Mouse (Mus musculus): ENCODE measurements around the gene Eya3. TPM values are rescaled to one million over a fixed set of nuclear protein-coding genes. Genes with fewer than 3 reads are reported as not detected.
A peak's percentile ranks its signal among the peaks of the same experiment; 100 is the strongest.

Gene Eya3
- total RNA-seq (2014; rRNA removed) (6.7 and 6.8 TPM in 2 replicates), polyA plus RNA-seq (2012; rRNA removed) (9.0 and 9.2 TPM in 2 replicates)

- Histone ChIP-seq H3K79me2 (ENCODE audit: control insufficient read depth, insufficient read depth, low read length) (peaks cover 25% of the 10 kb centered on the region; the same call in 1 of the 2 replicates), H3K4me3 (ENCODE audit: insufficient read depth, low read depth, low read length) (peak within 1 kb of the TSS; percentile 87), H3K27me3 (ENCODE audit: control insufficient read depth, insufficient read depth, low read length) (no peaks in the 10 kb centered on the region), H3K27ac (replicated peaks; ENCODE audit: insufficient read depth, low read depth, low read length) (peak within 1 kb of the TSS; percentile 44), H3K36me3 (ENCODE audit: control insufficient read depth, insufficient read depth, low read length) (peaks cover 4% of the 10 kb centered on the region), H3K9ac (ENCODE audit: low read depth, low read length) (peak within 1 kb of the TSS; percentile 86), H3K4me1 (ENCODE audit: control insufficient read depth, insufficient read depth, low read length) (no peaks in the 10 kb centered on the region)
- TF ChIP-seq POLR2A (IDR thresholded peaks at IDR 0.05; ENCODE audit: extremely low read depth, insufficient read depth, low read length) (peak; percentile 70), CTCF (IDR thresholded peaks at IDR 0.05; ENCODE audit: low read depth, low read length) (no peak)
- 2% methylated on average over 41 of the region's 41 CpGs for WGBS
- DNase-seq (ENCODE audit: extremely low read depth, low read depth, low spot score), result peak; percentile 85
Observed at GRCm38 (mm10) chr4:132638461-132639190, at the start of gene Eya3. Gene Eya3 (plus strand): TSS chr4:132638987.

GRCm38 (mm10) chr4:132590642-132591041 is 48.1 kb upstream of the Eya3 start:
- DNase-seq (ENCODE audit: extremely low read depth, low read depth, low spot score), result peak; percentile 68
- peaks cover 7% of the 10 kb centered on the region for H3K4me1 ChIP-seq (ENCODE audit: control insufficient read depth, insufficient read depth, low read length)
- no peaks in the 10 kb centered on the region for H3K79me2 ChIP-seq (ENCODE audit: control insufficient read depth, insufficient read depth, low read length)
- no peak overlapping the region for H3K4me3 ChIP-seq (ENCODE audit: insufficient read depth, low read depth, low read length)
- H3K27ac ChIP-seq (replicated peaks; ENCODE audit: insufficient read depth, low read depth, low read length), result no peak overlapping the region
- no peak for TF ChIP-seq POLR2A (IDR thresholded peaks at IDR 0.05; ENCODE audit: extremely low read depth, insufficient read depth, low read length)
- TF ChIP-seq CTCF (IDR thresholded peaks at IDR 0.05; ENCODE audit: low read depth, low read length), result no peak
- no peaks in the 10 kb centered on the region for H3K36me3 ChIP-seq (ENCODE audit: control insufficient read depth, insufficient read depth, low read length)
- no peaks in the 10 kb centered on the region for H3K27me3 ChIP-seq (ENCODE audit: control insufficient read depth, insufficient read depth, low read length)
- WGBS, result 25% methylated on average over 10 of the region's 10 CpGs
- no peak overlapping the region for H3K9ac ChIP-seq (ENCODE audit: low read depth, low read length)

- DNase-seq (ENCODE audit: extremely low read depth, low read depth, low spot score), result peak; percentile 53
- H3K27me3 ChIP-seq (ENCODE audit: control insufficient read depth, insufficient read depth, low read length), result no peaks in the 10 kb centered on the region
- no peak for TF ChIP-seq CTCF (IDR thresholded peaks at IDR 0.05; ENCODE audit: low read depth, low read length)
- no peak for TF ChIP-seq POLR2A (IDR thresholded peaks at IDR 0.05; ENCODE audit: extremely low read depth, insufficient read depth, low read length)
- H3K4me1 ChIP-seq (ENCODE audit: control insufficient read depth, insufficient read depth, low read length), result peaks cover 7% of the 10 kb centered on the region
- no peak overlapping the region for H3K4me3 ChIP-seq (ENCODE audit: insufficient read depth, low read depth, low read length)
- no peak overlapping the region for H3K9ac ChIP-seq (ENCODE audit: low read depth, low read length)
- H3K36me3 ChIP-seq (ENCODE audit: control insufficient read depth, insufficient read depth, low read length), result no peaks in the 10 kb centered on the region
- H3K79me2 ChIP-seq (ENCODE audit: control insufficient read depth, insufficient read depth, low read length), result no peaks in the 10 kb centered on the region
- no peak overlapping the region for H3K27ac ChIP-seq (replicated peaks; ENCODE audit: insufficient read depth, low read depth, low read length)
- 88% methylated on average over 9 of the region's 9 CpGs for WGBS
Observed at GRCm38 (mm10) chr4:132592958-132593357, 45.8 kb upstream of the Eya3 start.

- WGBS, result 28% methylated on average over 4 of the region's 4 CpGs
- no peak for TF ChIP-seq CTCF (IDR thresholded peaks at IDR 0.05; ENCODE audit: low read depth, low read length)
- no peak for TF ChIP-seq POLR2A (IDR thresholded peaks at IDR 0.05; ENCODE audit: extremely low read depth, insufficient read depth, low read length)
- Histone ChIP-seq H3K27ac (replicated peaks; ENCODE audit: insufficient read depth, low read depth, low read length) (no peak overlapping the region), H3K27me3 (ENCODE audit: control insufficient read depth, insufficient read depth, low read length) (no peaks in the 10 kb centered on the region), H3K9ac (ENCODE audit: low read depth, low read length) (no peak overlapping the region), H3K4me3 (ENCODE audit: insufficient read depth, low read depth, low read length) (no peak overlapping the region), H3K36me3 (ENCODE audit: control insufficient read depth, insufficient read depth, low read length) (no peaks in the 10 kb centered on the region), H3K79me2 (ENCODE audit: control insufficient read depth, insufficient read depth, low read length) (no peaks in the 10 kb centered on the region), H3K4me1 (ENCODE audit: control insufficient read depth, insufficient read depth, low read length) (peaks cover 7% of the 10 kb centered on the region)
- peak; percentile 67 for DNase-seq (ENCODE audit: extremely low read depth, low read depth, low spot score)
Observed at GRCm38 (mm10) chr4:132594191-132594590, 44.6 kb upstream of the Eya3 start.

- no peak overlapping the region for H3K27ac ChIP-seq (replicated peaks; ENCODE audit: insufficient read depth, low read depth, low read length)
- H3K4me1 ChIP-seq (ENCODE audit: control insufficient read depth, insufficient read depth, low read length), result no peaks in the 10 kb centered on the region
- no peak for TF ChIP-seq POLR2A (IDR thresholded peaks at IDR 0.05; ENCODE audit: extremely low read depth, insufficient read depth, low read length)
- TF ChIP-seq CTCF (IDR thresholded peaks at IDR 0.05; ENCODE audit: low read depth, low read length), result no peak
- no peaks in the 10 kb centered on the region for H3K27me3 ChIP-seq (ENCODE audit: control insufficient read depth, insufficient read depth, low read length)
- no peaks in the 10 kb centered on the region for H3K79me2 ChIP-seq (ENCODE audit: control insufficient read depth, insufficient read depth, low read length)
- no peak for DNase-seq (ENCODE audit: extremely low read depth, low read depth, low spot score)
- no peak overlapping the region for H3K4me3 ChIP-seq (ENCODE audit: insufficient read depth, low read depth, low read length)
- 90% methylated on average over 2 of the region's 2 CpGs for WGBS
- no peak overlapping the region for H3K9ac ChIP-seq (ENCODE audit: low read depth, low read length)
- H3K36me3 ChIP-seq (ENCODE audit: control insufficient read depth, insufficient read depth, low read length), result no peaks in the 10 kb centered on the region
Observed at GRCm38 (mm10) chr4:132598861-132599260, 39.9 kb upstream of the Eya3 start.

- H3K4me1 ChIP-seq (ENCODE audit: control insufficient read depth, insufficient read depth, low read length), result no peaks in the 10 kb centered on the region
- WGBS, result 85% methylated on average over 3 of the region's 3 CpGs
Observed at GRCm38 (mm10) chr4:132599764-132600163, 39.0 kb upstream of the Eya3 start.

More at GRCm38 (mm10) chr4:132599764-132600163, 39.0 kb upstream of the Eya3 start:
- Histone ChIP-seq H3K79me2 (ENCODE audit: control insufficient read depth, insufficient read depth, low read length) (no peaks in the 10 kb centered on the region), H3K4me3 (ENCODE audit: insufficient read depth, low read depth, low read length) (no peak overlapping the region), H3K9ac (ENCODE audit: low read depth, low read length) (no peak overlapping the region), H3K36me3 (ENCODE audit: control insufficient read depth, insufficient read depth, low read length) (no peaks in the 10 kb centered on the region), H3K27me3 (ENCODE audit: control insufficient read depth, insufficient read depth, low read length) (no peaks in the 10 kb centered on the region), H3K27ac (replicated peaks; ENCODE audit: insufficient read depth, low read depth, low read length) (no peak overlapping the region)
- TF ChIP-seq CTCF (IDR thresholded peaks at IDR 0.05; ENCODE audit: low read depth, low read length), result no peak
- no peak for TF ChIP-seq POLR2A (IDR thresholded peaks at IDR 0.05; ENCODE audit: extremely low read depth, insufficient read depth, low read length)
- DNase-seq (ENCODE audit: extremely low read depth, low read depth, low spot score), result peak; percentile 28
